Mouse (Mus musculus): ENCODE data around the gene Glt28d2.

The Glt28d2 gene

GRCm38 (mm10) chr3:85827815-85828214 lies 59.5 kb downstream of the Glt28d2 start:
- no peak for DNase-seq (ENCODE audit: low read depth, low spot score)

GRCm38 (mm10) chr3:85827283-85827682 lies 60.0 kb downstream of the Glt28d2 start:
- no peak for DNase-seq (ENCODE audit: low read depth, low spot score)

- no peak for DNase-seq (ENCODE audit: low read depth, low spot score)
Observed at GRCm38 (mm10) chr3:85820839-85821548, 66.3 kb downstream of the Glt28d2 start.

Measured in A20 (cell line).